Mouse (Mus musculus): Measurements from ENCODE around the gene Olfr644.

The Olfr644 gene

GRCm38 (mm10) chr7:104071769-104072168 is at the start of gene Olfr644:
Gene Olfr644, minus strand, starts transcription at chr7:104071869.
- DNase-seq (ENCODE audit: low read depth): no peak

GRCm38 (mm10) chr7:104104757-104104972 is 33.0 kb upstream of the Olfr644 start, which contains the start of gene Olfr646:
Gene Olfr646, plus strand, starts transcription at chr7:104104873.
- DNase-seq (ENCODE audit: low read depth): no peak

GRCm38 (mm10) chr7:104103913-104104756 is 32.5 kb upstream of the Olfr644 start:
- peak; percentile 99 for DNase-seq (ENCODE audit: low read depth)

- no peak for DNase-seq (ENCODE audit: low read depth)
Measured at GRCm38 (mm10) chr7:104085365-104085764, 13.7 kb upstream of the Olfr644 start, which contains the start of gene Olfr645. Gene Olfr645, minus strand, starts transcription at chr7:104085465.

GRCm38 (mm10) chr7:104061345-104061744 is 10.3 kb downstream of the Olfr644 start, which contains the start of gene 4930516K23Rik:
Gene 4930516K23Rik, minus strand, starts transcription at chr7:104061445.
- no peak for DNase-seq (ENCODE audit: low read depth)

- peak; percentile 23 for DNase-seq (ENCODE audit: low read depth)
Measured at GRCm38 (mm10) chr7:104059215-104059614, 12.5 kb downstream of the Olfr644 start.

- DNase-seq (ENCODE audit: low read depth): no peak
Measured at GRCm38 (mm10) chr7:104052566-104052965, 19.1 kb downstream of the Olfr644 start, which contains the start of gene Olfr642. Gene Olfr642, minus strand, starts transcription at chr7:104052666.

- DNase-seq (ENCODE audit: low read depth): peak; percentile 52
Measured at GRCm38 (mm10) chr7:104050745-104051144, 20.9 kb downstream of the Olfr644 start.

GRCm38 (mm10) chr7:104035145-104035544 is 36.5 kb downstream of the Olfr644 start, which contains the start of gene Olfr641:
Gene Olfr641, plus strand, starts transcription at chr7:104035445.
- no peak for DNase-seq (ENCODE audit: low read depth)

GRCm38 (mm10) chr7:104026978-104027377 is 44.7 kb downstream of the Olfr644 start:
- DNase-seq (ENCODE audit: low read depth): no peak

GRCm38 (mm10) chr7:104025473-104025872 is 46.2 kb downstream of the Olfr644 start, which contains the start of gene Olfr640:
Gene Olfr640, minus strand, starts transcription at chr7:104025573.
- DNase-seq (ENCODE audit: low read depth): no peak

GRCm38 (mm10) chr7:104021651-104022050 is 50.0 kb downstream of the Olfr644 start:
- DNase-seq (ENCODE audit: low read depth): no peak

GRCm38 (mm10) chr7:104018953-104019352 is 52.7 kb downstream of the Olfr644 start:
- DNase-seq (ENCODE audit: low read depth): no peak

- no peak for DNase-seq (ENCODE audit: low read depth)
Measured at GRCm38 (mm10) chr7:104017203-104017602, 54.5 kb downstream of the Olfr644 start, which contains the start of gene Olfr639. Gene Olfr639, minus strand, starts transcription at chr7:104017303.
